Mouse (Mus musculus): ENCODE measurements around the gene Aff3. TPM values are rescaled to one million over a fixed set of nuclear protein-coding genes. Genes with fewer than 3 reads are reported as not detected.
A peak's percentile ranks its signal among the peaks of the same experiment; 100 is the strongest.

The Aff3 gene
- total RNA-seq, 2 experiments from 2014 or later, result 11.4 to 14.2 TPM

- no peak for DNase-seq (ENCODE audit: low spot score in 2 of 2)
Observed at GRCm38 (mm10) chr1:38395194-38395681, 269.5 kb downstream of the Aff3 start.

GRCm38 (mm10) chr1:38394493-38394892 lies 270.3 kb downstream of the Aff3 start:
- DNase-seq (ENCODE audit: low spot score in 2 of 2), result no peak

- no peak for DNase-seq (ENCODE audit: low spot score in 2 of 2)
Observed at GRCm38 (mm10) chr1:38393516-38393915, 271.2 kb downstream of the Aff3 start.

GRCm38 (mm10) chr1:38392928-38393327 lies 271.8 kb downstream of the Aff3 start:
- peak; percentile 54 to 79 for DNase-seq (ENCODE audit: low spot score in 2 of 2)

GRCm38 (mm10) chr1:38390886-38391249 lies 273.9 kb downstream of the Aff3 start:
- DNase-seq (ENCODE audit: low spot score in 2 of 2), result no peak

GRCm38 (mm10) chr1:38390235-38390885 lies 274.4 kb downstream of the Aff3 start:
- no peak for DNase-seq (ENCODE audit: low spot score in 2 of 2)

- no peak for DNase-seq (ENCODE audit: low spot score in 2 of 2)
Observed at GRCm38 (mm10) chr1:38389576-38389975, 275.2 kb downstream of the Aff3 start.

GRCm38 (mm10) chr1:38388466-38388865 lies 276.3 kb downstream of the Aff3 start:
- DNase-seq (ENCODE audit: low spot score in 2 of 2), result peak in 1 of 2 experiments; percentile 33

- DNase-seq (ENCODE audit: low spot score in 2 of 2), result no peak
Observed at GRCm38 (mm10) chr1:38387438-38387837, 277.3 kb downstream of the Aff3 start.

- no peak for DNase-seq (ENCODE audit: low spot score in 2 of 2)
Observed at GRCm38 (mm10) chr1:38384457-38385121, 280.2 kb downstream of the Aff3 start.

GRCm38 (mm10) chr1:38384010-38384409 lies 280.7 kb downstream of the Aff3 start:
- no peak for DNase-seq (ENCODE audit: low spot score in 2 of 2)

- no peak for DNase-seq (ENCODE audit: low spot score in 2 of 2)
Observed at GRCm38 (mm10) chr1:38382683-38383082, 282.1 kb downstream of the Aff3 start.

- DNase-seq (ENCODE audit: low spot score in 2 of 2), result no peak
Observed at GRCm38 (mm10) chr1:38377930-38378329, 286.8 kb downstream of the Aff3 start.

GRCm38 (mm10) chr1:38369166-38369565 lies 295.6 kb downstream of the Aff3 start:
- no peak for DNase-seq (ENCODE audit: low spot score in 2 of 2)

- DNase-seq (ENCODE audit: low spot score in 2 of 2), result no peak
Observed at GRCm38 (mm10) chr1:38368081-38368689, 296.6 kb downstream of the Aff3 start.

GRCm38 (mm10) chr1:38367404-38368080 lies 297.2 kb downstream of the Aff3 start:
- DNase-seq (ENCODE audit: low spot score in 2 of 2), result no peak

GRCm38 (mm10) chr1:38363856-38364255 lies 300.9 kb downstream of the Aff3 start:
- DNase-seq (ENCODE audit: low spot score in 2 of 2), result no peak

GRCm38 (mm10) chr1:38362275-38362674 lies 302.5 kb downstream of the Aff3 start:
- no peak for DNase-seq (ENCODE audit: low spot score in 2 of 2)

GRCm38 (mm10) chr1:38358797-38359349 lies 305.9 kb downstream of the Aff3 start:
- DNase-seq (ENCODE audit: low spot score in 2 of 2), result no peak

- peak in 1 of 2 experiments; percentile 37 for DNase-seq (ENCODE audit: low spot score in 2 of 2)
Observed at GRCm38 (mm10) chr1:38357933-38358796, 306.6 kb downstream of the Aff3 start.

Data from gastrocnemius, postnatal 4 days (tissue).